Mouse (Mus musculus) stomach, embryonic 14.5 days (tissue): ENCODE measurements at regions not wholly inside any gene's neighbourhood (a gene's known extent, or its start where the extent isn't known, plus 50 kb on each side); places are given as distances from the start of the nearest gene placed in this dataset.

ENCODE experiments used
- ATAC-seq: fragments of 200-750 bp; cut with Nextera tagmentation; 2 replicates; pipeline ENCODE4 v1.8.0; 2017; ENCODE audit warnings: low read depth, moderate TSS enrichment; ENCODE audit not compliant: insufficient number of reproducible peaks, insufficient read depth, low FRiP score
- H3K27ac ChIP-seq: fragments of 300-500 bp; sonication (generic); 2 replicates; pipeline ENCODE4 v1.5.1; 2014; ENCODE audit warnings: mild to moderate bottlenecking, low read length, moderate library complexity, mixed read lengths
- H3K27me3 ChIP-seq: fragments of 300-500 bp; sonication (generic); 2 replicates; pipeline ENCODE4 v1.6.1; 2014; ENCODE audit warnings: low read length, control low read depth, mixed read lengths; ENCODE audit not compliant: control insufficient read depth, insufficient read depth
- H3K36me3 ChIP-seq: fragments of 300-500 bp; sonication (generic); 2 replicates; pipeline ENCODE4 v1.6.1; 2014; ENCODE audit warnings: mild to moderate bottlenecking, control low read depth, low read length, moderate library complexity, mixed read lengths; ENCODE audit not compliant: control insufficient read depth, insufficient read depth
- H3K4me1 ChIP-seq: fragments of 300-500 bp; sonication (generic); 2 replicates; pipeline ENCODE4 v1.6.1; 2014; ENCODE audit warnings: low read length, control low read depth, mixed read lengths; ENCODE audit not compliant: control insufficient read depth, insufficient read depth
- H3K4me2 ChIP-seq: fragments of 300-500 bp; sonication (generic); replicated peaks from 2 replicates; pipeline ENCODE4 v1.6.1; 2014; ENCODE audit warnings: low read depth, low read length, control low read depth
- H3K4me3 ChIP-seq: fragments of 300-500 bp; sonication (generic); 2 replicates; pipeline ENCODE4 v1.5.1; 2014; ENCODE audit warnings: low read depth, low read length, control low read depth
- H3K9ac ChIP-seq: fragments of 300-500 bp; sonication (generic); replicated peaks from 2 replicates; pipeline ENCODE4 v1.6.1; 2014; ENCODE audit warnings: low read depth, mild to moderate bottlenecking, control low read depth, low read length, moderate library complexity, mixed read lengths
- H3K9me3 ChIP-seq: fragments of 300-500 bp; sonication (generic); 2 replicates; pipeline ENCODE4 v1.6.1; 2016; ENCODE audit warnings: low read depth, low read length, control low read depth; ENCODE audit not compliant: control insufficient read depth
- WGBS: fragments of 180-500 bp; shearing (Covaris S2); extraction: QIAGEN DNeasy Blood & Tissue Kit; methylation state at CpG from one replicate; pipeline ENCODE4 v1.1.7; 2014; 5-methylcytosine and 5-hydroxymethylcytosine counted together

DNA sequence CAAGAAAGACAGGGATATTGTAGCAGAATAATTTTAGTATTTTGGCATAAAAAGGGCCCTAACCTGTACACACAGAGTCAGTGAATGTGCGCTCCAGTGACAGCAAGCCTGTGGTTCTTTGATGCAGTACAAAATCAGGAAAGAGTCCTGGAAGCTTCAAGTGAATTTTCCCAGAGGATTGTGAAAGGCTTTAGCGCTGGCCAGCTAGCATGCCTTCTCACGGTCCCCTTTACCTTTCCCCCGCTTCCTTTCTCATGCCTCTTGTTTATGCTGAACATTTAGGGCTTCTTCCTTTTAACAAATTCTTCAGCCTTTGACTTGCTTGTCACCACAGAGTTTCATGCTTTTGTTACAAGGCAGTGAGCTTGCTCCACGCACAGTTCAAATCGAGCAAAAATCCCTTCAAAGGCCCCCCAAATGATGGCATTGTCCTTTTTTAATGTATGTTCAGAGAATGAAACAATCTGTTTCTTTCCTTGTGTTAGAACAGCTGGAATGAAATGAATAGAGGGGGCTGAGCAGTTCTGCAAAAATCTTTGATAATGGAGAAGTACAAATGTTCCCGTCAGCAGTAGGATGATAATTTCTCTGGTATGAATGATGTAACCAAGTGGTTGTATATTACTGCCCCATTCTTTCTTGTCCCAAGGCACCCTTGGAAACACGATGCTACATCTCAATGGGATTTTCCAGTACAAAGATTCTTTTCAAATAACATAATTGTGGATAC lies 576.3 kb upstream of the Zeb2 start:
- Histone ChIP-seq H3K9me3 (no peaks in the 10 kb centered on the region), H3K4me1 (no peaks in the 10 kb centered on the region), H3K4me2 (no peak overlapping the region), H3K27ac (no peak overlapping the region), H3K27me3 (no peaks in the 10 kb centered on the region), H3K4me3 (no peak overlapping the region), H3K36me3 (no peaks in the 10 kb centered on the region), H3K9ac (no peak overlapping the region)
- 58% methylated on average over 8 of the region's 8 CpGs for WGBS
- ATAC-seq: no peak

DNA sequence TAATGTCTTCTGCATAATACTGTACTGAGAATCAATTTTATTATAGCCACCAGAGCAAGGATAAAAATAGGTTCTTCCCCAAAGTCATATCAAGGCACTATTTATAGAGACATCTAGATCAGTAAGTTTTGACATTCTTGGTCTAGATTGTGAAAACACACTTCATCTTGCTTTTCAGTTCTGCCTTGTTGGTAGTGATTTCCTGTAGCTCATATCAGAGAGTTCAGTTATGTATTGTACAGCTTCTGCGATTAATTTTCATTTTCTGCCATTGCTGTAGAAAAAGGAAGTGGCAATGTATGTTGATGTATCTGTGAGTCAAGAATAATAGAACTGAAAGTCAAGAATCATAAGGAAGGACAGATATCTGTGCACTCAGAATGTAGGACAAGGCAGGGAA lies 575.6 kb upstream of the Zeb2 start:
- no peak overlapping the region for H3K9ac ChIP-seq
- no peak overlapping the region for H3K4me2 ChIP-seq
- no peak for ATAC-seq
- H3K27ac ChIP-seq: no peak overlapping the region
- H3K4me1 ChIP-seq: no peaks in the 10 kb centered on the region
- no peak overlapping the region for H3K4me3 ChIP-seq
- no peaks in the 10 kb centered on the region for H3K9me3 ChIP-seq
- WGBS: 90% methylated on average over 1 of the region's 1 CpGs
- H3K36me3 ChIP-seq: no peaks in the 10 kb centered on the region
- no peaks in the 10 kb centered on the region for H3K27me3 ChIP-seq

DNA sequence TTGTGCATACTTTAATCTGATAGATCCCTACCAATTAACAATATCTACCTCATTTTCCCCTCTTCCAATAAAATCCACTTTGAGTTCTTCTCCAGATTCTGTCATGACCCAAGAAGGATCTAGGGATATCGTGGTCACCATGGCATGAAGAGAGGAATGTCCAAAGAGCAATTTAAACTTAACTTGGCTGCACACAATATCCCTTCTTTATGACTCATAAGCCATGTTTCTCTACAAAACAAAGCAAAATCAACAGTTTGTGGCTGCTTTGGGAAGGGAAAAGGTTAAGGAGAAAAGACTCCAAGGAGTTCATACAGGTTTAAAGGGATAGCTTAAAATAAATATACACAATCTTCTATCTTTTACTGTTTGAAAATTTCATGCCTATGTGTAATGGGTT lies 571.8 kb upstream of the Zeb2 start:
- no peaks in the 10 kb centered on the region for H3K27me3 ChIP-seq
- no peak overlapping the region for H3K4me3 ChIP-seq
- H3K9ac ChIP-seq: no peak overlapping the region
- no peak overlapping the region for H3K27ac ChIP-seq
- WGBS: 88% methylated on average over 1 of the region's 1 CpGs
- no peaks in the 10 kb centered on the region for H3K9me3 ChIP-seq
- no peak for ATAC-seq
- no peaks in the 10 kb centered on the region for H3K36me3 ChIP-seq
- no peak overlapping the region for H3K4me2 ChIP-seq
- no peaks in the 10 kb centered on the region for H3K4me1 ChIP-seq

DNA sequence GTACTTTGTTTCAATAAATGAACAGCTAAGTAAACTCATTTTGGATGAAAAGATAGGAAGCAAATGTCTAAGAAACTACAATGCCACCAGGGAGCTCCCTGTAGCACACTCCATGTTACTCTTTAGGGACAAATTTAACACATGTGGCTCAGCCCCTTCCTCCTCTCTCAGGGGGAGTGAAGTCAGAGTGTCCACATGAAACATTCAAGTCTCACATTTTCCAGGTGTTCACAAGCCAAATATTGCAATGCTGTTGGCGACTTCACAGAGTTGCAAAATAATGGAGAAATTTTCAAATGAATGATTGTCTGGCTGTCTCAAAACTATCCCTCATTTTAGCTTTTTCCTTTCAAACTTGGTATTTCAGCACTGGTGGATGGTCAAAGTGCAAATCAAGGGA lies 564.1 kb upstream of the Zeb2 start:
- peaks cover 4% of the 10 kb centered on the region; the same call in 1 of the 2 replicates for H3K4me1 ChIP-seq
- no peak overlapping the region for H3K9ac ChIP-seq
- H3K4me3 ChIP-seq: no peak overlapping the region
- no peak overlapping the region for H3K4me2 ChIP-seq
- H3K27ac ChIP-seq: no peak overlapping the region
- H3K9me3 ChIP-seq: no peaks in the 10 kb centered on the region
- WGBS: 82% methylated on average over 1 of the region's 1 CpGs
- no peak for ATAC-seq
- no peaks in the 10 kb centered on the region for H3K36me3 ChIP-seq
- no peaks in the 10 kb centered on the region for H3K27me3 ChIP-seq

DNA sequence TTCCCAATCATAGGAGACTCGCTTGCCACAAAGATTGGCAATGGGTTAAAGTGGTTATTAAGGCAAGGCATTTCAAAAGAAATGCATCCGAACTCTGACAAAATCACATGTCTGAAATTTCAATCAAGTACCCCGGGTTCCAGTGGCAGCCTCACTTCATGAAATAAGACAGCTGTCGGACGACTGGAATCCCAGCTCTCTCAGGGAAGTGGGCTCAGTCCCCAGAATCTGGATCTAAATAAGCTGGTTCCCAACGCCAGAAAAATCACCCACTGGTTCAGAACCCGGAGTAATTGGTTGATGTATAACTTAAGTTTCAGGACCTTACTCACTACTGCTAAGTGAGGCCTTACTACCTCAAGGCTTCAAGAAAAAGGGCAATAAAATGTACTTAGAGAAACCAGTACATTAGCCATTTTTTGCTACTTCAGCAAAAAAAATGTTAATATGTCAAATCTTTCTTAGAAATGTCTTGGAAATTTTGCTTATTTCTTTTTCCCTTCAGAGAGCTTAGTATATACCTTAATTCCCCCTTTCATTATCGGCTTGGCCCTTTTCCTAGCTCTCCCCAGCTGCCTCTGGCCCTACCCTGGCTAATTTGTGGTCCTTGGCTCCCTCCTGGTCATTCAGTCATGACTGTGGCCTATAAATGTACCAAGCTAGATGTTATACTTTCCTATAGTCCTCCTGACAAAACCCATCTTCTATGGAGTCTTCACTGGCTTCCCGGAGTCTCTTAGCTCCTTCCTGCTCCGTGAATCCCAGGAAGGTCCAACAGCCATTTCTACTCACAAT lies 562.1 kb upstream of the Zeb2 start:
- H3K27ac ChIP-seq: no peak overlapping the region
- H3K9ac ChIP-seq: no peak overlapping the region
- H3K9me3 ChIP-seq: no peaks in the 10 kb centered on the region
- no peak overlapping the region for H3K4me3 ChIP-seq
- WGBS: 72% methylated on average over 10 of the region's 10 CpGs
- peaks cover 4% of the 10 kb centered on the region; the same call in 1 of the 2 replicates for H3K4me1 ChIP-seq
- H3K36me3 ChIP-seq: no peaks in the 10 kb centered on the region
- ATAC-seq: no peak
- no peaks in the 10 kb centered on the region for H3K27me3 ChIP-seq
- no peak overlapping the region for H3K4me2 ChIP-seq

DNA sequence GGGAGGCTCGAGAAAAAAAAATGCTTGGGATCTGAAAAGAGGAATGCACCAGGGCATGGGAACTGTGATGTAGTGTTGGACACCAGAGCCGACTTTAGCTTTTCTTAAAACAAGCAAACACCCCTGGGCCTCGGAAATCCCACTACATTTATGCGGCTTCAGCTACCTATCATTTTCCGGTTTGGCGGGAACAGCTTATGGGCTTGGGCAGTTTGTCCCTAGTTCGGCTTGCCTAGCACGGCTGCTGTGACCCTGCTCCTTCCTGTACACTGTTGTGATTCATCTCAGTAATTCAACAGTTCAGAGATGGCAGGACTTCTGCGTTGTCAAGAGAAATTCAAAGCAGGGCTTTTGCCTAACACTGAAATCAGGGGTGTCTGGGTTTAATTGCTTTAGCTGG lies 561.5 kb upstream of the Zeb2 start:
- H3K27me3 ChIP-seq: no peaks in the 10 kb centered on the region
- H3K4me2 ChIP-seq: no peak overlapping the region
- H3K36me3 ChIP-seq: no peaks in the 10 kb centered on the region
- no peak overlapping the region for H3K9ac ChIP-seq
- ATAC-seq: no peak
- H3K4me1 ChIP-seq: peaks cover 4% of the 10 kb centered on the region; the same call in 1 of the 2 replicates
- no peaks in the 10 kb centered on the region for H3K9me3 ChIP-seq
- H3K4me3 ChIP-seq: no peak overlapping the region
- 55% methylated on average over 9 of the region's 9 CpGs for WGBS
- no peak overlapping the region for H3K27ac ChIP-seq

DNA sequence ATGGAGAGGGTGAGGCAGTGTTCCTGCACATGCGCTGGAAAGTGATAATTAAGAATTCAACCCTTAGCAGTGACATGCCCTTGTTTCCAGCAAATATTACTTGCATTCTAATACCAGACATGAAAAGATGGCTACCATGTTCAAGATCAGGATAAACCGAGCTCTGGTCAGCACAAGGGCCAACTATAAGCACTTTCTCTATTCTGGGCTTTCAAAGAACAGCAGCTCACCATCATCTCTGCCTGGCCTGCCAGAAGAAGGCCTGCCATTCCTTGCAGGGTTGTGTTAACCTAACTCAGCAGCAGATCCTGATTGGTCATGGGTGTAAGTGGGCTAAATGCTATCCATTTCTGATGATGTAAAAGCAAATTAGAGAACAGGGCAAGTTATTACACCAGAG lies 558.6 kb upstream of the Zeb2 start:
- 86% methylated on average over 2 of the region's 2 CpGs for WGBS

DNA sequence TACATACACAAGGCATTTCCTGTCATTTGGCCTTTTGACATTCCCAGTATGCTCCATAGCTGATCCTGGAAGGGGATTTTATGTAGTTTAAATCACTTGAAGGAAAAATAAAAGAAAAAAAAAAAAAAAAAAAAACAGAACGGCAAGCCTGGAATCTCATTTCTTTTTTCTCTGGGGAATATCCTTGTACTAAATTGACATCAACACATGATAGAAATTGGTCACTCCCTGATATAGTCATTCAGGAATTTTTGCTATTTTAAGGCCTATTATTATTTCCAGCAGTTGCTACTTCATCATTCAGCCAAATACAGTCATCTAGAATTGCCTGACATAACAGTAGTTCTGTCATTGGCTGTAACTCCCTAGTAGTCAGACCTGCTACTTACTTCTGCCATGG lies 538.8 kb upstream of the Zeb2 start:
- Histone ChIP-seq H3K27me3 (no peaks in the 10 kb centered on the region), H3K9me3 (0 out of 2 replicates have a peak, but pooled peaks cover 3% of the 10 kb centered on the region), H3K36me3 (no peaks in the 10 kb centered on the region), H3K4me3 (no peak overlapping the region), H3K4me1 (no peaks in the 10 kb centered on the region), H3K9ac (no peak overlapping the region), H3K4me2 (no peak overlapping the region), H3K27ac (no peak overlapping the region)
- ATAC-seq: no peak
- WGBS: 50% methylated on average over 1 of the region's 1 CpGs

More for the DNA sequence above, 558.6 kb upstream of the Zeb2 start:
- Histone ChIP-seq H3K27me3 (no peaks in the 10 kb centered on the region), H3K9ac (no peak overlapping the region), H3K4me3 (no peak overlapping the region), H3K36me3 (no peaks in the 10 kb centered on the region), H3K9me3 (no peaks in the 10 kb centered on the region), H3K27ac (no peak overlapping the region), H3K4me2 (no peak overlapping the region), H3K4me1 (peaks cover 4% of the 10 kb centered on the region; the same call in 1 of the 2 replicates)
- ATAC-seq: no peak
